Mouse (Mus musculus): Measurements from ENCODE around the gene Zfp790.
"Not testable (repeated sequence)": the region's sequence is repeated elsewhere in the genome, so short reads cannot be mapped to it uniquely, and the experiment has no call there.

The Zfp790 gene

DNA sequence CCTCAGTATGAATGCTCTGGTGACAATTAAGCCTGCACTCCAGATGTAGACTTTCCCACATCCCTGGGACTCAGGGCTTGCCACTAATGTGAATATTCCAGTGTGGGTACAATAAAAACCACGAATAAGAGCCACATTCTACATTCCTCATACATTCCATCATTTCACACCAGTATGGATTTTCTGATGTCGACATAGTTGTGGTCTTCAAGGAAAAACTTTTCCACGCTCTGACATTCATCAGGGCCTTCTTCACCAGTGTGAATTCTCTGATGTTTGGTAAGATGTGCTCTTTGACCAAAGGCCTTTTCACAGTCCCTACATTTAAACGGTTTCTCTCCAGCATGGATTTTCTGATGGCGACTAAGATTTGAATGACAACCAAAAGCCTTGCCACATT lies 28.7 kb downstream of the Zfp790 start:
- DNase-seq = no peak

DNA sequence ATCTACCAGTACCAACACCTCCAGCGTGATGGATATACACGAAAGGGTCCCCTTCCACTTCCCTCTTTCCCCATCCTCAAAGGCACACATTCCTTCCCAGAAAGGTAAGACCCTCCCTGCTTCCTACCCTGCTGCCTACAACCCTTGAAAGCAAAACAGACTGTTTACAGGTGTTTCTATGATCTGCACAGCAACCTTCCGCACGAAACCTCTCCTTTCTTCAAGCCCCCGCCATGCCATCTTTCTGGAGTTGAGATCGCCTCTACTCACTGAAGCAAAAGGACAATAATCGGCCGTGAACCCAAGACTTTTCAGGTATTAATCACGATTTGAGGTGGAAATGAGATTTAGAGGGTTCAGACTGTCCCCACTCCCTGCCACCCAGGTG lies 36.9 kb downstream of the Zfp790 start:
- peak in 1 of 2 experiments; percentile 13 for DNase-seq

DNA sequence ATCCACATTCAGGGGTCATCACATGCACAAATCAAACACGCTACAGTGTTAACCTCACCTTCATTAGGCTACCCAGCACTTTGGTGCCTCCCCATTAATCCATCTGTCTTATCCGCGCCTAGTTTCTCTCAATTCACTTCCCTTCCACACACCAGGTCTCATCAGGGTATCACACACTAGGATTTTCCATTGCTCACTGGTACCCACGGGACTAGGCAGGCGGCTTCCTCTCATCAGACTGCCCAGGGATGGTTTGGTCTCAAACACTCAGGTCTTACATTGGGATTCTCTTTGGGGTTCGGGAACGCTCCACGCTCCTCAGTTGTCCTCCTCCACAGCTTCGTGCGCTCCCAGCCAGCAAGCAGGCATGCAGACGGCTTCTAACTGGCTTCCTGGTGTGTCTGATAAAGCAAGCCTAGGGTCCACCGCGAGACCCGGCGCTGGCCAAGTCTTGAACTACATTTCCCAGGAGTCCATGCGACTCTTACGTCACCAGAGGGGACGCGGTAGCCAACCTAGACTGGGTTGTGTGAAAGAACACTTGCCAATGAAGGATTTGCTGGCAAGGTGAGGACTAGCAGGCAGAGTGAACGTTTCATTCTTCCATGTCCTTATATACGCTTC lies 37.4 kb downstream of the Zfp790 start, which contains the start of gene Zfp940:
TSS of gene Zfp940 (minus strand) at position 451 of the 624 bp plus-strand sequence.
- DNase-seq = peak; percentile 91 to 95

DNA sequence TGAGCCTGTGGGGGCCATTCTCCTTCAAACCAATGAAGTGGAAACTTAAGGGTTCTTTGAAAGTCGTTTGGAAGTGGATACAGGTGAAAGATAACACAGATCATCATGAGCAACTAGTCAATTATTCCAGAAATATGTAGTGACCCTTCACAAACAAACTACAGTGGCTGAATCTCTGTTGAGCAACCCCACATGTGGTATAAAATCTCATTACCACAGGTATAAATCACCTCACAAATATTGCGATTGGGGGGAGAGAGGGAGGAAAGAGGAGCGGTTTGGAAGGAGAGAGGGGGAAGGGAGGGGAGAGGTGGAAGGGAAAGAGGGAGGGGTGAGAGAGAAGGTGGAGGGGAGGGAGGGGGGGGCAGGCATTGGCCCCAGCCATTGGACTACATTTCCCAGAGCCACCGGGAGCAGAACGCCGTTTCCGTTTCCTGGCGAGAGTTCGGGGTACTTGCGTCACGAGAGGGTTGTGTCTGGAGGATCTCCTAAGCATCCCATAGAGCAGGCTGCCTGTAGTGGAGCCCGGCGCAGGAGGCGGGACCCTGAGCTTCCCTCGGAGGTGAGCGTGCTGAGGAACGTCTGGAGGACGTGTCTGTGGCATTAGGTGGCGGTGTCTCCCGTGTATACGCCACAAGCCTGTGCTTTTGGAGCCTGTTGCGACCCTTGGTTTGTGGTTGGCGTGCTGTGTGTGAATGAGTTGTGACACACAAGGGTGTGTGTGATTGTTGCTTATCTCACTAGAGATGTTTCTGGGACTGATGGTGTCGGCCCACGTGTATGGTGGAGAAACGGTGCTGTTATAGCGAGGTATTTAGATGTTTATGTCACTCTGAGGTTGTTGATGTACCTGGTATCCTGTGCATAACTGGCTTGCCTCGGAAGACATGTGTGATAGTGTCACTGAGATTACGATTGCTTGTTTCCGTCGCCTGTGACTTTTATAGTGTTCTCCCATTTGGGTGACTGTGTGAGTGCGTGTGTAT lies 43.9 kb downstream of the Zfp790 start, which contains the start of gene Zfp420:
TSS of gene Zfp420 (plus strand) at position 448 of the 986 bp plus-strand sequence.
- peak; percentile 94 to 95 for DNase-seq

DNA sequence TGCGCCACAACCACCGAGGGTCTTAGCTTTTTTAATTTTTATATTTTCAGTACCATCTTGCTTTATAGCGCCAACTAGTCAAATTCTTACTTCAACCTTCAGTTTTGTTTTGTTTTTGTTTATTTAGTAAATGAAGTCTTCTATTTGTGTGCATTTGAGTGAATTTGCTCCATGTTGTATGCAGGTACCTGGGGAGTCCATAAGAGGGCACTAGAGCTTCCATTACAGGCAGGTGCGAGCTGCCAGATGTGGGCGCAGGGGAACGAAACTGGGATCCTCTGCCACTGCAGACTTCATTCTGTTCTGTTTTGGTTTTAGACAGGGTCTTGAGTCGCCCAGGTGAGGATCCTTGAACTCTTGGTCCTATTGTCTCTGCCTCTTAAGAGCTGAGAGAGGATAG lies 45.7 kb downstream of the Zfp790 start:
- no peak for DNase-seq

DNA sequence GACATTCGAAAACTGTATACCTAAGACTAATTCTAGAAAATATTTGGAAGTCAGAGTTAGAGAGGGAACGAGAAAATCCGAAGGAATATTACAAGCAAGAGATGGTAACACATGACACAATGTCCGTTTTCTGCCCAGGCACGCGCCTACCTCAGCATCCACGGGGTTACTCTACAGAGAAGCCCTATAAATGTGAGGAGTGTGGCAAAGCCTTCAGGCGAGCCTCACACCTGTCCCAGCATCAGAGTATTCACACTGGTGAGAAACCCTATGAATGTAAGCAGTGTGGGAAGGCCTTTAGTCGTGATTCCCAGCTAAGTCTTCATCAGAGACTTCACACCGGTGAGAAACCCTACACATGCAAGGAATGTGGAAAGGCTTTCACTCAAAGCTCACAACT lies 58.3 kb downstream of the Zfp790 start:
- DNase-seq = no peak

DNA sequence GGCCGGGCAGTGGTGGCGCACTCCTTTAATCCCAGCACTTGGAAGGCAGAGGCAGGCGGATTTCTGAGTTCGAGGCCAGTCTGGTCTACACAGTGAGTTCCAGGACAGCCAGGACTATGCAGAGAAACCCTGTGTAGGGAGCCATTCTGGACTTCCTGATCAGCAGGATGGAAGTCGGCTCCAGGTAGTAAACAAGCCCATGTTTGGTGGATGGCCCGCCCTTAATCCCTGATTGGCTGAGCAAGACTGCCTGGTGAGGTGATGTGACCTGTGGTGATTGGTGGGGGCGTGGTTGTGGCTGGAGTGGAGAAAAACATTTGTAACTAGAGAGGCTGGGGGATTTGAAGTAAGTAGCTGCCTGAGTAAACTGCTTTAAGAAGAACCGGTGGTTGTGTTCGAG lies 61.6 kb downstream of the Zfp790 start:
- not testable (repeated sequence) for DNase-seq

DNA sequence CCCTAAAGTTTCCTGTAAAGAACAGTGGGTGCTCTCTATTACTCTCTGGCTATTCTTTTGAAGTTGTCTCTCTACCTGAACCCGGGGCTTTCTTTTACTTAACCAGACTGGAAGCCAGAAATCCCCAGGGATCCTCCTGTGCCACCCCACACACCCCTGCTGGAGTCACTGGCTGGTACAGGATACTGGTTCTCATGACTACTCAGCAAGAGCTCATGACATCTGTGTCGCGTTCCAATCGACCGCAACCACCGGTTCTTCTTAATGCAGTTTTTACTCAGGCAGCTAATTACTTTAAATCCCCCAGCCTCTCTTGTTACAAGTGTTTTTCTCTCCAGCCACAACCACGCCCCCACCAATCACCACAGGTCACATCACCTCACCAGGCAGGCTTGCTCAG lies 64.1 kb downstream of the Zfp790 start:
- no peak for DNase-seq

Data from cerebellum, postnatal 14 days (tissue).